Mouse (Mus musculus): ENCODE data around the gene Cib2.
A peak's percentile ranks its signal among the peaks of the same experiment; 100 is the strongest.
"Not testable (repeated sequence)": the region's sequence is repeated elsewhere in the genome, so short reads cannot be mapped to it uniquely, and the experiment has no call there.

Gene Cib2

GRCm38 (mm10) chr9:54559771-54560471 lies at the start of gene Cib2:
Gene Cib2, minus strand, starts transcription at chr9:54560218.
- DNase-seq = peak; percentile 91

GRCm38 (mm10) chr9:54604886-54605285 lies 44.9 kb upstream of the Cib2 start:
- DNase-seq = peak; percentile 83

- no peak for DNase-seq
Observed at GRCm38 (mm10) chr9:54604131-54604654, 44.2 kb upstream of the Cib2 start.

- no peak for DNase-seq
Observed at GRCm38 (mm10) chr9:54602916-54603315, 42.9 kb upstream of the Cib2 start.

- DNase-seq = no peak
Observed at GRCm38 (mm10) chr9:54602386-54602785, 42.4 kb upstream of the Cib2 start.

DNA sequence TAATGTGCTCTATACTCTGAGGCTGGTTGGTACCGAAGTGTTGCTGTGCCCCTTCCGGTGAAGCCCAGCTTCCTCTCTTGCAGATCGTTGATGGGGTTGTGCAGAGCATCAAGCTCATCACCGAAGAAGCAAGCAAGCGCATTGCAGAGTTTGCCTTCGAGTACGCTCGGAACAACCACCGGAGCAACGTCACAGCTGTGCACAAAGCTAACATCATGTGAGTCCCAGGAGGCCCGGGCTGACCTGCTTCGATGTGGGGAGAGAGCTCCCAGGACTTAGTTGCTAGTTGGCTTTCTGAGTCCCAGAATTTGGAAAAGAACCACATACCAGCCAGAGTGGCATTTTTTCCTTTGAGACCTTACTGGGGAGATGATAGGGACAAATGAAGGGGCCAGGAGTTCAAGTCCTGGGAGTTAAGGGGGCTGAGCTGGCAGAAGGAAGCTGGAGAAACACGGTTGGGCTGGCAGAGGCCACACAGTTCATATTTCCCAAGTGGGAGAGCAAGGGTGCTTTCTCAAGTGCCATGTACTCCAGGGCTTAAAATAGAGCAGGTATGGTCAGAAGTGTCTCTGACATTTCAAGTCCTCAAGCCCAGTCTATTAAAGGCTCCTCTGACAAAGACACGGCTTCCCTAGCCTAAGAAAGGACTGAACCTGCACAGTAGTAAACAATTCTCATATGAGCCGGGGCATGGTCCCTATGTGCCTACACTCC lies 36.9 kb upstream of the Cib2 start:
- peak; percentile 62 for DNase-seq

DNA sequence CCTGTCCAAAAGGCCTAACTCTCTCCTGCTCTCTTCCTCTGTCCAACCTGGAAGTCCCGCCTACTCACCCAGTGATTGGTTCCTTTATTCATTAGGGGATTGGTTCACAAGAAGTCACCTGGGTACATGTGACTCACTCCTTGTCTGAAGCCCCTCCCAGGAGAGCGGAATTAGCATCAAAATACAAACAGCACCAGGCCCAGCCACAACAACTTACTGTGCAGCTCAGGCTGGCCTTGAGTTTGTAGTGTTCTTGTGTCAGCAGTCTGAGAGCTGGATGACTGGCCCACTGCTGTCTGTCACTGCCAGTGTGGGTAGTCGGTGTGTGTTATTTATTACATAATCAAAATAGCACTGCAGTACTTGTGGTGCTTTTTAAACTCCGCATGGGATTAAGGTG lies 33.6 kb upstream of the Cib2 start:
- not testable (repeated sequence) for DNase-seq

- no peak for DNase-seq
Observed at GRCm38 (mm10) chr9:54587863-54588262, 27.8 kb upstream of the Cib2 start.

GRCm38 (mm10) chr9:54586199-54587061 lies 26.4 kb upstream of the Cib2 start, which contains the start of gene Idh3a:
Gene Idh3a, plus strand, starts transcription at chr9:54586334.
- peak; percentile 98 for DNase-seq

DNA sequence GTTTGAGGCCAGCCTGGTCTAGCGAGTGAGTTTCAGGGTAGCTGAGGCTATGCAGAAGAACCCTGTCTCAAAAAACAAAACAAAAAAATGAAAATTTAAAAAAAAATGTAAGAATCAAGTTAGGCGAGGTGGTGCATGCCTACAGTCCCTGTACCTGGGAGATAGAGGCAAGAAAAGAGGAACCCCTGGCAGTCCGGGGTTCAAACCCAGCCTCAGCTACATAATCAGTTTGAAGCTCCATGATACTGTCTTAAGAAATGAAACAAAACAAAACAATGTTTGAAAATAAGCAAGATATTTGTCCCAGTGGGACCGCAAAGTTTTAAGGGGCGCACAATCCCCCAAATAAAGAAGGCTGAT lies 25.8 kb upstream of the Cib2 start:
- DNase-seq = no peak

DNA sequence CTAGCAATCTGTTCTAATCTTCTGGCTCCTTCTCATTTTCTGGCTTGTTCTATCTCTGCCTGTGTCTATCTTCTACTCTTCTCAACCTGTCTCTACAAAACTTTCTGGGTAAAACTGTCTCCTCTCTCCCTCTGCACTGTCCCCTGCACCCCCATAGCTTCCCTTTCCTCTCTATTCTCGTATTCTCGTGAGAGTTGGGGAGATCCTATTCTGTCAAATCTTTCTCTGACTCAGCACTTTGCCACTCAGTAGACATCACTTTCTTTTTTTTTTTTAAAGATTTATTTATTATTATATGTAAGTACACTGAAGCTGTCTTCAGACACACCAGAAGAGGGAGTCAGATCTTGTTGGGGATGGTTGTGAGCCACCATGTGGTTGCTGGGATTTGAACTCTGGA lies 24.1 kb upstream of the Cib2 start:
- not testable (repeated sequence) for DNase-seq

DNA sequence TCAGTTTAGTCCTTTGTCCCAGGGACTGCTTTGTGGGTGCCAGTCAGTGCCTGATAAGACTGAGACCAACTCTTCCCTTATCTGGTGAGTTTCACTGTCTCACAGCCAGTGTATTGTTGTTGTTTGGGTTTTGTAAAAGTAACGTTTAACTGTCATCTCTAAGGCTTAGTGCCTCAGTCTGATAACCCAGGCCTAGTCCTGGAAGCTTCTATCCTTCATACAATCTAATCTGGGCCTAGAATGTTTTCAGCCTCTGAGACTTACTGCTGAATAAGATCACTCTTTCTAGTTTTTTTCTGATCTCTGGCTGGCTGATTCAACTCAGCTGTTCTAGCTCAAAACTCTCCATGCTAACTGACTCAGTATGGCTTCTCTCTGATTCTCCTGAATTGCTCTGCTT lies 23.7 kb upstream of the Cib2 start:
- no peak for DNase-seq

GRCm38 (mm10) chr9:54571130-54571839 lies 11.3 kb upstream of the Cib2 start:
- DNase-seq = peak; percentile 34

GRCm38 (mm10) chr9:54568732-54569131 lies 8.7 kb upstream of the Cib2 start:
- DNase-seq = no peak

DNA sequence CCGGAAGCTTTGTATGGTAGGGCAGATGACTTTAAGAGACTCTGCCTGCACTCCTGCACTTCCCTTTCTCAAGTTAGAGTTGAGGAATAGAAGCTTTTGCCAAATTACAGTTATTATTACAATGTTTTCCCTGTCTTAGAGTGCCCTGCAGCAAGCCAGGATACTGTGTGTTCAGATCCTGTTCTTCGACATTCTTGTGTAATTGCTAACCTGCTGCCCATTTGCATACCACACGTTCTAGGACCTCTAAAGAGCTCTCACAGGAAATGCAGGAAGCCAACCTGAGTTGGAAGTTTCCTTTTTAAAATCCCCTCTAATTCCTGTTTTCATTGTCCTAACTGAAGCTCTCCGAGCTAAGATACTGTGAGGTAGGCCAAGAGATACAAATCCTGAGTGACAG lies 6.9 kb upstream of the Cib2 start:
- peak; percentile 72 for DNase-seq

- DNase-seq = no peak
Observed at GRCm38 (mm10) chr9:54560831-54561601, 998 bp upstream of the Cib2 start.

GRCm38 (mm10) chr9:54558731-54559130 lies 1.3 kb downstream of the Cib2 start:
- no peak for DNase-seq

- no peak for DNase-seq
Observed at GRCm38 (mm10) chr9:54555044-54555443, 5.0 kb downstream of the Cib2 start.

- DNase-seq = peak; percentile 45
Observed at GRCm38 (mm10) chr9:54552409-54552808, 7.6 kb downstream of the Cib2 start.

- DNase-seq = no peak
Observed at GRCm38 (mm10) chr9:54549433-54549832, 10.6 kb downstream of the Cib2 start.

- peak; percentile 79 for DNase-seq
Observed at GRCm38 (mm10) chr9:54547536-54547935, 12.5 kb downstream of the Cib2 start.

- no peak for DNase-seq
Observed at GRCm38 (mm10) chr9:54544954-54545315, 15.1 kb downstream of the Cib2 start.

All from lung, postnatal 36 days (tissue).